Mouse (Mus musculus) limb, embryonic 13.5 days (tissue): Measurements from ENCODE around the gene Gipc1. TPM values are rescaled to one million over a fixed set of nuclear protein-coding genes. Genes with fewer than 3 reads are reported as not detected.

ENCODE experiments used
- ATAC-seq: fragments of 200-750 bp; cut with Nextera tagmentation; 2 replicates; pipeline ENCODE4 v1.8.0; 2017; ENCODE audit warnings: low read depth, moderate number of reproducible peaks, moderate TSS enrichment; ENCODE audit not compliant: low FRiP score
- H3K27ac ChIP-seq: fragments of 300-500 bp; sonication (generic); 2 replicates; pipeline ENCODE4 v1.5.1; 2015; ENCODE audit warnings: inconsistent platforms, mild to moderate bottlenecking, moderate library complexity
- H3K27me3 ChIP-seq: fragments of 300-500 bp; sonication (generic); 2 replicates; pipeline ENCODE4 v1.6.1; 2015; ENCODE audit warnings: mild to moderate bottlenecking, inconsistent platforms
- H3K36me3 ChIP-seq: fragments of 300-500 bp; sonication (generic); 2 replicates; pipeline ENCODE4 v1.6.1; 2015; ENCODE audit warnings: inconsistent platforms, mild to moderate bottlenecking, moderate library complexity
- H3K4me1 ChIP-seq: fragments of 300-500 bp; sonication (generic); 2 replicates; pipeline ENCODE4 v1.6.1; 2015; ENCODE audit warnings: inconsistent platforms
- H3K4me2 ChIP-seq: fragments of 300-500 bp; sonication (generic); replicated peaks from 2 replicates; pipeline ENCODE4 v1.6.1; 2015; ENCODE audit warnings: inconsistent platforms, mild to moderate bottlenecking, moderate library complexity
- H3K4me3 ChIP-seq: fragments of 300-500 bp; sonication (generic); 2 replicates; pipeline ENCODE4 v1.5.1; 2015; ENCODE audit warnings: moderate library complexity, mild to moderate bottlenecking, inconsistent platforms
- H3K9ac ChIP-seq: fragments of 300-500 bp; sonication (generic); 2 replicates; pipeline ENCODE4 v1.6.1; 2015; ENCODE audit warnings: mild to moderate bottlenecking, inconsistent platforms
- H3K9me3 ChIP-seq: fragments of 300-500 bp; sonication (generic); 2 replicates; pipeline ENCODE4 v1.6.1; 2016; ENCODE audit warnings: inconsistent platforms
- WGBS: fragments of 180-500 bp; shearing (Covaris S2); methylation state at CpG from one replicate; pipeline ENCODE4 v1.1.7; 2015; 5-methylcytosine and 5-hydroxymethylcytosine counted together
- polyA plus RNA-seq: library from polyadenylated mRNA; unstranded; fragments of >200 nt; fragmentation: Nextera tagmentation; extraction: Ambion mirVana; gene quantifications from 2 replicates; pipeline ENCODE4 v1.2.1, GENCODE M21; 2015

Gipc1 gene
- polyA plus RNA-seq, 1 experiment from 2014 or later: 167 TPM

- no peaks in the 10 kb centered on the region for H3K27me3 ChIP-seq
- ATAC-seq: no peak
- H3K27ac ChIP-seq: no peak overlapping the region
- H3K4me3 ChIP-seq: no peak overlapping the region
- no peaks in the 10 kb centered on the region for H3K4me1 ChIP-seq
- H3K36me3 ChIP-seq: no peaks in the 10 kb centered on the region
- H3K4me2 ChIP-seq: no peak overlapping the region
- H3K9me3 ChIP-seq: no peaks in the 10 kb centered on the region
- 71% methylated on average over 5 of the region's 5 CpGs for WGBS
- H3K9ac ChIP-seq: no peak overlapping the region
Measured at GRCm38 (mm10) chr8:83706411-83706810, 53.9 kb downstream of the Gipc1 start.

GRCm38 (mm10) chr8:83707554-83707953, 55.1 kb downstream of the Gipc1 start:
- Histone ChIP-seq H3K4me1 (no peaks in the 10 kb centered on the region), H3K27me3 (no peaks in the 10 kb centered on the region), H3K4me2 (no peak overlapping the region), H3K9me3 (no peaks in the 10 kb centered on the region), H3K27ac (no peak overlapping the region), H3K36me3 (no peaks in the 10 kb centered on the region), H3K9ac (no peak overlapping the region), H3K4me3 (no peak overlapping the region)
- no peak for ATAC-seq
- 66% methylated on average over 8 of the region's 8 CpGs for WGBS

Other genes starting within 250 kb of the Gipc1 start
- 121 and 135 TPM in 2 replicates for gene Scoc, start 194.3 kb upstream of the Gipc1 start, polyA plus RNA-seq
- not detected in 2 replicates for gene Olfr370, start 116.9 kb upstream of the Gipc1 start, polyA plus RNA-seq
- gene Ndufb7, start 86.0 kb upstream of the Gipc1 start, polyA plus RNA-seq: 282 and 290 TPM in 2 replicates
- 578 and 605 TPM in 2 replicates for gene Tecr, start 44.7 kb upstream of the Gipc1 start, polyA plus RNA-seq
- 67.0 and 72.5 TPM in 2 replicates for gene Dnajb1, start 44.5 kb upstream of the Gipc1 start, polyA plus RNA-seq
- gene Ptger1, start 14.0 kb downstream of the Gipc1 start, polyA plus RNA-seq: 0.89 and 1.2 TPM in 2 replicates
- 28.7 and 29.8 TPM in 2 replicates for gene Pkn1, start 46.5 kb downstream of the Gipc1 start, polyA plus RNA-seq
- gene Ddx39, start 62.5 kb downstream of the Gipc1 start, polyA plus RNA-seq: 138 and 143 TPM in 2 replicates
- 35.8 and 39.8 TPM in 2 replicates for gene Adgre5, start 88.6 kb downstream of the Gipc1 start, polyA plus RNA-seq
- 28.1 and 29.3 TPM in 2 replicates for gene Adgrl1, start 247.4 kb downstream of the Gipc1 start, polyA plus RNA-seq